Mouse (Mus musculus) MEL (cell line): ENCODE data around the gene Sox14. TPM values are rescaled to one million over a fixed set of nuclear protein-coding genes. Genes with fewer than 3 reads are reported as not detected.

Source experiments
- DNase-seq: peaks from one replicate; pipeline ENCODE4 v3.0.0; 2011; ENCODE audit warnings: low read depth, low spot score
- H3K27ac ChIP-seq: 2 replicates; pipeline ENCODE4 v1.5.1; 2012; ENCODE audit warnings: low read depth, mild to moderate bottlenecking, control low read depth, low read length, moderate library complexity; ENCODE audit not compliant: control insufficient read depth
- H3K27me3 ChIP-seq, 2 experiments: fragments of 150-350 bp in 1 of 2; sonication (generic) in 1 of 2; 2 replicates each; pipeline ENCODE4 v1.6.1; 2012; ENCODE audit warnings: low read length in 2 of 2, mild to moderate bottlenecking in 2 of 2, improper control_type of control experiment in 1 of 2, moderate library complexity in 1 of 2; ENCODE audit not compliant: insufficient read depth in 2 of 2, control insufficient read depth in 1 of 2
- H3K36me3 ChIP-seq, 2 experiments: 2 replicates each; pipeline ENCODE4 v1.6.1; 2012 to 2014; ENCODE audit warnings: low read length in 2 of 2, improper control_type of control experiment in 1 of 2, inconsistent platforms in 1 of 2, mild to moderate bottlenecking in 1 of 2; ENCODE audit not compliant: insufficient read depth in 2 of 2, control insufficient read depth in 1 of 2
- H3K4me1 ChIP-seq, 2 experiments: fragments of 150-350 bp in 1 of 2; sonication (generic) in 1 of 2; 2 replicates each; pipeline ENCODE4 v1.6.1; 2012; ENCODE audit warnings: low read length in 2 of 2, improper control_type of control experiment in 1 of 2, mild to moderate bottlenecking in 1 of 2; ENCODE audit not compliant: insufficient read depth in 2 of 2, control insufficient read depth in 1 of 2
- H3K4me3 ChIP-seq, 2 experiments: fragments of 150-350 bp in 1 of 2; sonication (generic) in 1 of 2; 2 replicates each; pipeline ENCODE4 v1.5.1; 2012; ENCODE audit warnings: low read depth in 2 of 2, low read length in 2 of 2, mild to moderate bottlenecking in 2 of 2, moderate library complexity in 2 of 2, control low read depth in 1 of 2, improper control_type of control experiment in 1 of 2; ENCODE audit not compliant: control insufficient read depth in 1 of 2, insufficient read depth in 1 of 2
- H3K79me2 ChIP-seq: 2 replicates; pipeline ENCODE4 v1.6.1; 2012; ENCODE audit warnings: mild to moderate bottlenecking, low read length, moderate library complexity; ENCODE audit not compliant: control insufficient read depth, poor library complexity, insufficient read depth
- H3K9ac ChIP-seq: 2 replicates; pipeline ENCODE4 v1.6.1; 2012; ENCODE audit warnings: low read depth, mild to moderate bottlenecking, control low read depth, low read length, moderate library complexity; ENCODE audit not compliant: control insufficient read depth, poor library complexity, severe bottlenecking
- H3K9me3 ChIP-seq: fragments of 150-350 bp; sonication (generic); replicated peaks from 2 replicates; pipeline ENCODE4 v1.6.1; 2012; ENCODE audit warnings: mild to moderate bottlenecking, low read length, improper control_type of control experiment, moderate library complexity; ENCODE audit not compliant: insufficient read depth
- CHD1 ChIP-seq: IDR thresholded peaks from 2 replicates; pipeline ENCODE4 v1.6.1; 2012; ENCODE audit warnings: low read depth, mild to moderate bottlenecking, inconsistent platforms, low read length, improper control_type of control experiment
- CHD2 ChIP-seq: IDR thresholded peaks from 2 replicates; pipeline ENCODE4 v1.6.1; 2011; ENCODE audit warnings: low read length, improper control_type of control experiment
- CTCF ChIP-seq, 3 experiments: IDR thresholded peaks in 2 of 3; conservative IDR thresholded peaks in 1 of 3; 2 replicates each; pipeline ENCODE4 v1.5.1; 2011 to 2012; ENCODE audit warnings: low read length in 3 of 3, low read depth in 2 of 3, mild to moderate bottlenecking in 2 of 3, improper control_type of control experiment in 1 of 3, inconsistent platforms in 1 of 3, mixed read lengths in 1 of 3, moderate library complexity in 1 of 3; ENCODE audit not compliant: control insufficient read depth in 1 of 3, insufficient read depth in 1 of 3, poor library complexity in 1 of 3, severe bottlenecking in 1 of 3
- E2F4 ChIP-seq: IDR thresholded peaks from 2 replicates; pipeline ENCODE4 v1.6.1; 2011; ENCODE audit warnings: low read depth, low read length, improper control_type of control experiment, borderline replicate concordance
- GABPA ChIP-seq: IDR thresholded peaks from 2 replicates; pipeline ENCODE4 v1.6.1; 2012; ENCODE audit warnings: low read depth, mild to moderate bottlenecking, inconsistent platforms, low read length, improper control_type of control experiment, moderate library complexity
- JUND ChIP-seq: IDR thresholded peaks from 2 replicates; pipeline ENCODE4 v1.6.1; 2011; ENCODE audit warnings: low read depth, mild to moderate bottlenecking, improper control_type of control experiment, low read length
- KAT2A ChIP-seq: conservative IDR thresholded peaks from 2 replicates; pipeline ENCODE4 v1.6.1; 2012; ENCODE audit warnings: low read depth, low read length, improper control_type of control experiment, inconsistent platforms
- MXI1 ChIP-seq: IDR thresholded peaks from 2 replicates; pipeline ENCODE4 v1.6.1; 2011; ENCODE audit warnings: mild to moderate bottlenecking, low read depth, low read length, improper control_type of control experiment
- NELFE ChIP-seq: IDR thresholded peaks from 2 replicates; pipeline ENCODE4 v1.6.1; 2011; ENCODE audit warnings: low read depth, low read length, improper control_type of control experiment
- POLR2A ChIP-seq, 2 experiments: IDR thresholded peaks; 2 replicates each; pipeline ENCODE4 v1.6.1; 2011 to 2012; ENCODE audit warnings: low read length in 2 of 2, mild to moderate bottlenecking in 2 of 2, control low read depth in 1 of 2, improper control_type of control experiment in 1 of 2, low read depth in 1 of 2, moderate library complexity in 1 of 2; ENCODE audit not compliant: control insufficient read depth in 1 of 2, insufficient read depth in 1 of 2, poor library complexity in 1 of 2
- POLR2AphosphoS2 ChIP-seq: IDR thresholded peaks from 2 replicates; pipeline ENCODE4 v1.6.1; 2011; ENCODE audit warnings: low read length, improper control_type of control experiment
- RAD21 ChIP-seq: IDR thresholded peaks from 2 replicates; pipeline ENCODE4 v1.6.1; 2011; ENCODE audit warnings: mild to moderate bottlenecking, low read depth, low read length, improper control_type of control experiment
- SIN3A ChIP-seq: IDR thresholded peaks from 2 replicates; pipeline ENCODE4 v1.6.1; 2012; ENCODE audit warnings: low read length, improper control_type of control experiment, inconsistent platforms
- SMC3 ChIP-seq: IDR thresholded peaks from 2 replicates; pipeline ENCODE4 v1.6.1; 2011; ENCODE audit warnings: low read depth, low read length, improper control_type of control experiment
- USF1 ChIP-seq: IDR thresholded peaks from 2 replicates; pipeline ENCODE4 v1.6.1; 2014; ENCODE audit warnings: low read depth, mild to moderate bottlenecking, inconsistent platforms, low read length, improper control_type of control experiment, moderate library complexity
- USF2 ChIP-seq, 2 experiments: IDR thresholded peaks; 2 replicates each; pipeline ENCODE4 v1.6.1; 2011 to 2012; ENCODE audit warnings: improper control_type of control experiment in 2 of 2, low read length in 2 of 2, borderline replicate concordance in 1 of 2, inconsistent platforms in 1 of 2, low read depth in 1 of 2, mild to moderate bottlenecking in 1 of 2; ENCODE audit not compliant: insufficient read depth in 1 of 2
- ZC3H11A ChIP-seq: IDR thresholded peaks from 2 replicates; pipeline ENCODE4 v1.6.1; 2012; ENCODE audit warnings: low read depth, mild to moderate bottlenecking, inconsistent platforms, low read length, improper control_type of control experiment
- ZKSCAN1 ChIP-seq: IDR thresholded peaks from 2 replicates; pipeline ENCODE4 v1.6.1; 2012; ENCODE audit warnings: low read depth, mild to moderate bottlenecking, inconsistent platforms, low read length, improper control_type of control experiment, moderate library complexity
- polyA plus RNA-seq, 2 experiments: library from polyadenylated mRNA; stranded (reverse) in 1 of 2; unstranded in 1 of 2; fragments of >175 nt in 1 of 2; fragments of >200 nt in 1 of 2; gene quantifications; 2 replicates each; pipeline versions ENCODE4 v1.2.1 to v1.2.4; 2012; ENCODE audit warnings: low replicate concordance in 2 of 2, low read depth in 1 of 2; ENCODE audit not compliant: insufficient read length in 2 of 2, insufficient read depth in 1 of 2, missing spikeins in 1 of 2
- total RNA-seq: library from RNA; depleted of rRNA; stranded (reverse); fragments of 300-350 nt; gene quantifications from 2 replicates; pipeline ENCODE4 v1.2.3, GENCODE M21; 2012

Sox14 gene
- total and polyA plus RNA-seq, 3 experiments, result not detected

- H3K4me3 ChIP-seq, result no peak overlapping the region
- no peaks in the 10 kb centered on the region for H3K9me3 ChIP-seq
- no peaks in the 10 kb centered on the region for H3K27me3 ChIP-seq
- no peak for DNase-seq
- H3K79me2 ChIP-seq, result no peaks in the 10 kb centered on the region
- no peak overlapping the region for H3K9ac ChIP-seq
- TF ChIP-seq USF1, result no peak
- TF ChIP-seq GABPA, result no peak
- TF ChIP-seq SIN3A, result no peak
- no peak for TF ChIP-seq ZKSCAN1
- TF ChIP-seq MXI1, result no peak
- no peak for TF ChIP-seq NELFE
- TF ChIP-seq JUND, result no peak
- H3K27ac ChIP-seq, result no peak overlapping the region
- H3K36me3 ChIP-seq, result no peaks in the 10 kb centered on the region
- H3K4me1 ChIP-seq, result no peaks in the 10 kb centered on the region
These were observed 25.6 kb downstream of the Sox14 start for GRCm38 (mm10) chr9:99850354-99850753.

- TF ChIP-seq CHD2 (no peak), KAT2A (no peak), SMC3 (no peak), CHD1 (no peak), POLR2AphosphoS2 (no peak), NELFE (no peak), USF2 (IDR thresholded peaks at IDR 0.05; ENCODE audit: borderline replicate concordance in 1 of 2, insufficient read depth in 1 of 2, low read depth in 1 of 2, low read length in 2 of 2) (no peak)
- no peaks in the 10 kb centered on the region for H3K36me3 ChIP-seq
- H3K9me3 ChIP-seq, result no peaks in the 10 kb centered on the region
- no peaks in the 10 kb centered on the region for H3K4me1 ChIP-seq
- H3K27ac ChIP-seq, result no peak overlapping the region
- no peak for DNase-seq
- no peak overlapping the region for H3K4me3 ChIP-seq
- H3K79me2 ChIP-seq, result no peaks in the 10 kb centered on the region
- H3K27me3 ChIP-seq, result no peaks in the 10 kb centered on the region
- H3K9ac ChIP-seq, result no peak overlapping the region
These were observed 27.6 kb downstream of the Sox14 start for GRCm38 (mm10) chr9:99848327-99848726.

- peak; percentile 70 for DNase-seq
- no peaks in the 10 kb centered on the region for H3K9me3 ChIP-seq
- no peak overlapping the region for H3K4me3 ChIP-seq
- no peaks in the 10 kb centered on the region for H3K36me3 ChIP-seq
- H3K9ac ChIP-seq, result no peak overlapping the region
- no peaks in the 10 kb centered on the region for H3K79me2 ChIP-seq
- TF ChIP-seq CTCF (IDR thresholded peaks at IDR 0.05 in 2 of 3, conservative IDR thresholded peaks at IDR 0.05 in 1 of 3; ENCODE audit: control insufficient read depth in 1 of 3, insufficient read depth in 1 of 3, low read depth in 2 of 3, low read length in 3 of 3, poor library complexity in 1 of 3, severe bottlenecking in 1 of 3) (peak; percentile 82 to 87 (median 83)), RAD21 (peak; percentile 85), SMC3 (peak; percentile 92), E2F4 (no peak), POLR2A (IDR thresholded peaks at IDR 0.05; ENCODE audit: control insufficient read depth in 1 of 2, insufficient read depth in 1 of 2, low read depth in 1 of 2, low read length in 2 of 2, poor library complexity in 1 of 2) (no peak), ZC3H11A (peak; percentile 74)
- H3K27me3 ChIP-seq, result no peaks in the 10 kb centered on the region; a peak in 1 of 4 replicates
- no peak overlapping the region for H3K27ac ChIP-seq
- H3K4me1 ChIP-seq, result no peaks in the 10 kb centered on the region
These were observed 29.1 kb downstream of the Sox14 start for GRCm38 (mm10) chr9:99846820-99847219.
